Mouse (Mus musculus): Measurements from ENCODE around the gene Scd3. TPM values are rescaled to one million over a fixed set of nuclear protein-coding genes. Genes with fewer than 3 reads are reported as not detected.
A peak's percentile ranks its signal among the peaks of the same experiment; 100 is the strongest.

The Scd3 gene
- polyA plus RNA-seq, 1 experiment, result not detected

DNA sequence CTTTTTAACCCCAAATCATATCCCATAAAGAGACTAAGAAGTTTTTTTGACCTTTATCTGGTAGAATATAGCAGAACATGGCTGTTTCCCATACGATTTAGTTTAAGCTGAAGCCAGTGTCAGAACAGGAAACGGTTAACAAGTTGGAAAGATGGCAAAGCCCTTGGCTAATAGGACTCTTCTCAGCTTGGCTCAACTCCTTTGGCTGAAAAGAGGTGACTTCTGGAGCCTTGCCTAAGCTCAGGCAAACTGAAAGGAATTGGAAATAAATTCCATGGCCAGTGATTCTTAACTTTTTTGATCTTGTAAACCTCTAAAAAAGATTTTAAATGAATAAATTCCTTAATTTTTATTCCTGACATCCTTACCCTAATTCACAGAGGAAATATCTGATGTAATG lies 26.7 kb downstream of the Scd3 start:
- peaks cover 29% of the 10 kb centered on the region for H3K4me1 ChIP-seq
- no peaks in the 10 kb centered on the region for H3K36me3 ChIP-seq (replicated peaks; ENCODE audit: low read length)
- peaks cover 16% of the 10 kb centered on the region for H3K9me3 ChIP-seq
- no peak overlapping the region for H3K4me3 ChIP-seq (replicated peaks)
- peaks cover 70% of the 10 kb centered on the region for H3K27me3 ChIP-seq (replicated peaks)
- TF ChIP-seq FLI1 (IDR thresholded peaks at IDR 0.05; ENCODE audit: low read length) (no peak), GATA1 (IDR thresholded peaks at IDR 0.05; ENCODE audit: borderline replicate concordance, low read length) (no peak)

DNA sequence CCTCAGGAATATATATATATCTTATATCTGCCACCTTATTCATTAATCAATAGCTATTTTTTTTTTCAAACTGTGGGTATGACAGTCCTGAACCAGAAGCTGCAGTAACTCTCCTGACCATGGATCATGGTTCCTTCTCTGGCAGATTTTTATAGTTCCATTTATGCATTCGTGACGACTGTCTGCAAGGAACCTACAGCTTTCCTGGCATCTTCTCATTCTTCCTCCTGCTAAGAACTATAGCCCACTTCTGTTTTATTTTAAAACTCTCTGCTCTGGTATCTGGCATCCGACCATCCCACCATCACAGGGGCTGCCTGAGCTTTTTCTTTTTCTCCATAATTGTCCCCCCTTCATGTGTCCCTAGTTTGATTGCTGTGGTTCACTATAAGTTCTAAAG lies 27.1 kb downstream of the Scd3 start:
- no peaks in the 10 kb centered on the region for H3K36me3 ChIP-seq (replicated peaks; ENCODE audit: low read length)
- TF ChIP-seq FLI1 (IDR thresholded peaks at IDR 0.05; ENCODE audit: low read length) (no peak), GATA1 (IDR thresholded peaks at IDR 0.05; ENCODE audit: borderline replicate concordance, low read length) (no peak)
- peaks cover 24% of the 10 kb centered on the region for H3K4me1 ChIP-seq
- no peak overlapping the region for H3K4me3 ChIP-seq (replicated peaks)
- H3K9me3 ChIP-seq, result peaks cover 16% of the 10 kb centered on the region
- peaks cover 70% of the 10 kb centered on the region for H3K27me3 ChIP-seq (replicated peaks)

DNA sequence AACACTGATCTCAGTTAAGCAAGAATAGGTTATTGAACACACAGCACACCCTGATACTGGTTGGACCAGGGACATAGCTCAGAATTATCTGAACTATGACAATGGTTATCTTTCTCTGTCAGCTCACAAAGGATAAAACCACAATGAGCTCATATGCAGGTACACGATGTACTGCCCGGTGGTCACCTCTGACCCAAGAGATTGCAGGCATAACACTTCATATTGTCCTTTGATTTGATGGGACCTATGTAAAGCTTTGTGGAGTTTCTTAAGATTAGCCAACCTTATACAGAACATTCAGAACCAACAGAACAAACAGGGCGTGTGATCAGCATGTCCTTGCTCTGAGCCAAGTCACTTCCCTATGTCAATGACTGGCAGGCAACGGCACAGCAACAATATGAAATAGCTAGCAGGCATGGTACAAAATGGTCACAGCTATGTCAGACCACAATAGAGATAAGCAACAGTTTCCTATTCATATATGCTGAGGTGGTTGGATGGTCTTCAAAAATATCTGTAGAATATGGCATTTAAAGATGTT lies 28.6 kb downstream of the Scd3 start:
- H3K4me3 ChIP-seq (replicated peaks), result peak overlapping the region; percentile 53
- H3K4me1 ChIP-seq, result peaks cover 10% of the 10 kb centered on the region
- H3K9me3 ChIP-seq, result peaks cover 16% of the 10 kb centered on the region
- TF ChIP-seq GATA1 (IDR thresholded peaks at IDR 0.05; ENCODE audit: borderline replicate concordance, low read length) (no peak), FLI1 (IDR thresholded peaks at IDR 0.05; ENCODE audit: low read length) (no peak)
- peaks cover 72% of the 10 kb centered on the region for H3K27me3 ChIP-seq (replicated peaks)
- no peaks in the 10 kb centered on the region for H3K36me3 ChIP-seq (replicated peaks; ENCODE audit: low read length)

DNA sequence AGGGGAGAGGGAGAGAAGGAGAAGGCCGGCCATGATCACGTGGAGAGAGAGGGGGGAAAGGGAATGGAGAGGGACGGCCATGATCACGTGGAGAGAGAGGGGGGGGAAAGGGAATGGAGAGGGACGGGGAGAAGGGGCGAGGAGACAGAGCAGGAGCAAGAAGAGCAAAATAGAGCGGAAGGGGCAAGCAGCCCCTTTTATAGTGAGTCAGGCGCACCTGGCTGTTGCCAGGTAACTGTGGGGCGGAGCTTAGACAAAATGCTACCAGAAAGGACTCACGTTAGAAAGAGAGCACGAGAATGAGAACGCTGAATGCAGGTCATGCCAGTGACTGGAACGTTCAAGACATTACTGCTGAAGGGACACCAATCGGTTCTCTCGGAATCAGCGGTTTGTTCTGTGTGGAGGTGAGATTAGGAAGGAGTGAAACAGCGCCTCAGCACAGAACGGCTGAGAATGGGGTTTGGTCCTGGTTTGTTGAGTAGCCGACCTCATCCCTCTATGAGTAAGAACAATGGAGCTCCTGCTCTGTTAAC lies 34.5 kb downstream of the Scd3 start:
- Histone ChIP-seq H3K36me3 (replicated peaks; ENCODE audit: low read length) (no peaks in the 10 kb centered on the region), H3K4me3 (replicated peaks) (no peak overlapping the region), H3K9me3 (peaks cover 8% of the 10 kb centered on the region; the same call in 1 of the 2 replicates), H3K4me1 (peaks cover 5% of the 10 kb centered on the region; the same call in 1 of the 2 replicates), H3K27me3 (replicated peaks) (peaks cover 68% of the 10 kb centered on the region)
- TF ChIP-seq FLI1 (IDR thresholded peaks at IDR 0.05; ENCODE audit: low read length) (no peak), GATA1 (IDR thresholded peaks at IDR 0.05; ENCODE audit: borderline replicate concordance, low read length) (no peak)

DNA sequence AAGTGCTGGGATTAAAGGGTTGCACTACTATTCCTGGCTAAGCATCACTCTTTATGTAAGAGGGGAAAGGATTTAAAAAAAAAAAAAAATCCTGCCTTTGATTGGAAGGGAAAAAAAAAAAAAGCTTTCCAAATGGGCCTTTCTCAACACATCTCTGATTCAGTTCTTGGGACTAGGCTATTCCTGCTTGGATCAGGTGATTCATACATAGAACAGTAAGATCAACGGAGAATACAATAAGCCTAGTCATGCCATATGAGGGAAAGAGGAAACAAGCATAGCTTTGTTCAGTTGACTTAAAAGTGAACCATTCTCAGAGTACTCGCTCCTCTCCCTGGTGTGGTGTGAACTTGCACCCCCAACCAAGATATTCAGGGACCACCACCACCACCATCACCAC lies 35.8 kb downstream of the Scd3 start:
- H3K9me3 ChIP-seq, result peaks cover 4% of the 10 kb centered on the region; the same call in 1 of the 2 replicates
- peaks cover 66% of the 10 kb centered on the region for H3K27me3 ChIP-seq (replicated peaks)
- no peak overlapping the region for H3K4me3 ChIP-seq (replicated peaks)
- no peaks in the 10 kb centered on the region for H3K36me3 ChIP-seq (replicated peaks; ENCODE audit: low read length)
- H3K4me1 ChIP-seq, result peaks cover 5% of the 10 kb centered on the region; the same call in 1 of the 2 replicates
- no peak for TF ChIP-seq GATA1 (IDR thresholded peaks at IDR 0.05; ENCODE audit: borderline replicate concordance, low read length)
- TF ChIP-seq FLI1 (IDR thresholded peaks at IDR 0.05; ENCODE audit: low read length), result no peak

DNA sequence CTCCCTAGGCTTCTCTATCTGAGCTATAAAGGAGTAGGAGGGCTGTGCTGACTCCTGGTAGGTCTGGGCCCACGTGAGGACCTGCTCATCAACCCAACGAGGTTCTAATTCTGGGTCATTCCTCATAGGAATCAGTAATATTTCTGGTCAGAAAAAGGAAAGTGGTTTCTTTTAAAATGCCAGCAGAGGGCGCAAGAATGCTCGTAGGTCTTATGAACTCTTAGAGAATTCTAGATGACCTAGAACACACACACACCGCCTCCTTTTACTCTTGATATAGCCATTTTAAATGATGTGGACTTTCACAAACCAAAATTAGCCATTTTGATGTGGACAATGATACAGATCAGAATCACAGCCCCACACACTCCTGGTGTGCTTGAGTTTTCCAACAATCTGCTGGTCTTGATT lies 42.7 kb downstream of the Scd3 start:
- TF ChIP-seq GATA1 (IDR thresholded peaks at IDR 0.05; ENCODE audit: borderline replicate concordance, low read length) (no peak), FLI1 (IDR thresholded peaks at IDR 0.05; ENCODE audit: low read length) (no peak)
- Histone ChIP-seq H3K4me1 (peaks cover 47% of the 10 kb centered on the region), H3K27me3 (replicated peaks) (peaks cover 17% of the 10 kb centered on the region), H3K9me3 (no peaks in the 10 kb centered on the region), H3K36me3 (replicated peaks; ENCODE audit: low read length) (no peaks in the 10 kb centered on the region), H3K4me3 (replicated peaks) (peak overlapping the region; percentile 53)

DNA sequence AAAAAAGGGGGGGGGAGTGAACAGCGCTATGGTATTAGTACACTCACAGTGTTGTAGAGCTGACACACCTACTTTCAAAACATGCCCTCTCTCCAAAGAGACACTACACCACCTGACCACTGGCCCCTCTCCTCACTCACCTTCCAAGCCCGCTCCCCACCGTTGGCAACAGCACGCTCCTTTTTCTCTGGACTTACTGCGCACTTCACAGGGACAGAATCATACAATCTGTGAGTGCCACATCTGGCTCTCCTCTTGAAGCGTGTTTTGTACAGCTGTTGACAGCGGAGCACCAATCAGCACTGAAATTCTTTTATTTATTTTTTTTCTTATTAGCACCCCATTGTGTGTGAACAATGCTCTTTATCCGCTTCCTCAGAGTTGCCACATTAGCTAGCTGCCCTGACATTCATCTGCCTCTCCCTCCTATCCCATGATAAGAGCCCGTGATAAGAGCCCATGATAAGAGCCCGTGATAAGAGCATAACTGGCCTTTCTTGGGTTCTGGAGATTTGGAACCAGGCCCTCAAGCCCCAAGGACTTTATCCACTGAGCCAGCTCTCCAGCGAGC lies 43.4 kb downstream of the Scd3 start:
- no peak for TF ChIP-seq FLI1 (IDR thresholded peaks at IDR 0.05; ENCODE audit: low read length)
- no peak for TF ChIP-seq GATA1 (IDR thresholded peaks at IDR 0.05; ENCODE audit: borderline replicate concordance, low read length)
- peaks cover 49% of the 10 kb centered on the region for H3K4me1 ChIP-seq
- H3K36me3 ChIP-seq (replicated peaks; ENCODE audit: low read length), result no peaks in the 10 kb centered on the region
- H3K9me3 ChIP-seq, result no peaks in the 10 kb centered on the region
- peaks cover 13% of the 10 kb centered on the region for H3K27me3 ChIP-seq (replicated peaks)
- peak overlapping the region; percentile 81 for H3K4me3 ChIP-seq (replicated peaks)

DNA sequence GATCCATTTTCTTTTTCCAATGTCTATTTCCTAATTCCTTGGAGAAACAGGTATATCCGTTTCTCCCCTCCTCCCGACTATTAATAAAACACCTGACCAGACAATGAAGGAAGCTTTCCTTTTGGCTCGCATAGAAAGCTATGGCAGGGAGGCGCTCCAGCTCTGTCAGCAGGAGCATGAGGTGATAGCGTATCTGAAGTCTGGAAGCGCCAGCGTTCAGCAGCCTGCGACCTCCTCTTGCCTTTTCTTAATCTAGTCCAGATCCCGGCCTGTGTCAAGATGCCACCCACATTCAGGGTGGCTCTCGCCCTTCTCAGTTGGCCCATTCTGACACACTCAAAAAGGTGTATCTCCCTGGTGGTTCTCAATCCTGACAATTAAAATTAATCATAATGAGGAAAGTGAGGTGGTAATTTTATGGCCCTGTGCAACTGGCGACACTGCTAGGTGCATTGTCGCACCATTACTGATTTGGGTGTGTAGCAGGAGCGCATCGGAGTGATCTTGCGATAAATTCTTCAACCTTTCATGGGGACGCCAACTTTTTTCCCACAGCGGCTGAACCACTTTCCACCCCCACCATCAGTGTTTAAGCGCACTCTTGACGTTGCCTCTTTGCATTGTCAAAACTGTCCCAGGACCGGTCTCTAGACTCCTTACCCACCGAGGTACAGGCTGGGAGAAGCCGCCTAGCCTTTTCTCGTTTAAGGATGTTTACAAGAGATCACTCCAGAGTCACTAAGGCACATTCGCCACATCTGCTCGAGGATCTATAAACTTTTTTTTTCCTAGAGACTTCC lies 44.4 kb downstream of the Scd3 start:
- H3K27me3 ChIP-seq (replicated peaks), result peaks cover 11% of the 10 kb centered on the region
- peaks cover 59% of the 10 kb centered on the region for H3K4me1 ChIP-seq
- no peaks in the 10 kb centered on the region for H3K36me3 ChIP-seq (replicated peaks; ENCODE audit: low read length)
- no peaks in the 10 kb centered on the region for H3K9me3 ChIP-seq
- H3K4me3 ChIP-seq (replicated peaks), result peak overlapping the region; percentile 92
- TF ChIP-seq GATA1 (IDR thresholded peaks at IDR 0.05; ENCODE audit: borderline replicate concordance, low read length) (no peak), FLI1 (IDR thresholded peaks at IDR 0.05; ENCODE audit: low read length) (no peak)

DNA sequence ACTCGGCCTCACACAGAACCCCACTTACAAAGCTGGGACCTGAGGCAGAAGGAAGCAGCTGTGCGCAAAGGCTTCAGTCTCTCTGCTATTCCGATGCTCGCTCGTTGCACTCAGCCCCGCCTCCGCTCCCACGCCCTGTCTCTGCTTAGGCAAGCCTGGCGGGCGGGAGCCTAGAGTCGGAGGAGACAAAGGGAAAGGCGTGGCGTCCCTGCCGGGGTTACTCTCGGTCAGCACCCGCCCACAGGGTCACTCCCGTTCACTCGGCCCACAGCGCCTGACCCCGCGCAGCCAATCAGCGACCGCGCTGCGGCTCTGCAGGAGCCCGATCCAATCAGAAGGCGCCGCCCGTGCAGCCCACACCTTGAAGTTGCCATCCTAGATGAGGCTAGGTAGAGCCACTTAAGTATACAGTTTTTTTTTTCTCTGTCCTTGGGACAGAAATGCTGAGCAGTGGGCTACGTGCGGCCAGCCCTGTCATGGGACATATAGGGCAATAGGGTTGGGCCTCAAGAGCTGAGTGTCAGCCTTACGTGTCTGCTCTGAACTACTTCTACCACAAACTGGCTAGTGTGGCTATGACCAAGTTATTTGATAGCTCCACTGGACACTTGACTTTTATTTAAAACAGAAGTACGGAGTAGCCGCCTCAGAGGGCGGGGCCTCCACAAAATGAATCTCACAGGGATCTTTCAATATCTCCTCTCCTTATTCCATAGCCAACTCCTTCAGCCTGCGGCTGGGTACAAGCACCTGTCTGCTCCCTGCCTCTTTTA lies 45.2 kb downstream of the Scd3 start:
- peaks cover under 1% of the 10 kb centered on the region for H3K36me3 ChIP-seq (replicated peaks; ENCODE audit: low read length)
- no peaks in the 10 kb centered on the region for H3K9me3 ChIP-seq
- peaks cover 5% of the 10 kb centered on the region for H3K27me3 ChIP-seq (replicated peaks)
- TF ChIP-seq FLI1 (IDR thresholded peaks at IDR 0.05; ENCODE audit: low read length) (no peak), GATA1 (IDR thresholded peaks at IDR 0.05; ENCODE audit: borderline replicate concordance, low read length) (no peak)
- H3K4me3 ChIP-seq (replicated peaks), result peak overlapping the region; percentile 92
- H3K4me1 ChIP-seq, result peaks cover 67% of the 10 kb centered on the region
